Mouse (Mus musculus) MEL (cell line): ENCODE data around the gene Sinhcaf.

Experiments
- CTCF ChIP-seq, 3 experiments: IDR thresholded peaks in 2 of 3; conservative IDR thresholded peaks in 1 of 3; 2 replicates each; pipeline ENCODE4 v1.5.1; 2011 to 2012; ENCODE audit warnings: low read length in 3 of 3, low read depth in 2 of 3, mild to moderate bottlenecking in 2 of 3, improper control_type of control experiment in 1 of 3, inconsistent platforms in 1 of 3, mixed read lengths in 1 of 3, moderate library complexity in 1 of 3; ENCODE audit not compliant: control insufficient read depth in 1 of 3, insufficient read depth in 1 of 3, poor library complexity in 1 of 3, severe bottlenecking in 1 of 3
- KAT2A ChIP-seq: conservative IDR thresholded peaks from 2 replicates; pipeline ENCODE4 v1.6.1; 2012; ENCODE audit warnings: low read depth, low read length, improper control_type of control experiment, inconsistent platforms
- MAX ChIP-seq: IDR thresholded peaks from 2 replicates; pipeline ENCODE4 v1.6.1; 2011; ENCODE audit warnings: low read length, improper control_type of control experiment
- NRF1 ChIP-seq: IDR thresholded peaks from 2 replicates; pipeline ENCODE4 v1.6.1; 2014; ENCODE audit warnings: low read depth, mild to moderate bottlenecking, inconsistent platforms, low read length, improper control_type of control experiment, moderate library complexity; ENCODE audit not compliant: poor library complexity, insufficient read depth, severe bottlenecking
- POLR2A ChIP-seq, 2 experiments: IDR thresholded peaks; 2 replicates each; pipeline ENCODE4 v1.6.1; 2011 to 2012; ENCODE audit warnings: low read length in 2 of 2, mild to moderate bottlenecking in 2 of 2, control low read depth in 1 of 2, improper control_type of control experiment in 1 of 2, low read depth in 1 of 2, moderate library complexity in 1 of 2; ENCODE audit not compliant: control insufficient read depth in 1 of 2, insufficient read depth in 1 of 2, poor library complexity in 1 of 2
- TCF12 ChIP-seq: IDR thresholded peaks from 2 replicates; pipeline ENCODE4 v1.6.1; 2014; ENCODE audit warnings: low read depth, mild to moderate bottlenecking, inconsistent platforms, low read length, improper control_type of control experiment, moderate library complexity
- ZMIZ1 ChIP-seq: IDR thresholded peaks from 2 replicates; pipeline ENCODE4 v1.6.1; 2012; ENCODE audit warnings: low read depth, mild to moderate bottlenecking, inconsistent platforms, low read length, improper control_type of control experiment, moderate library complexity

DNA sequence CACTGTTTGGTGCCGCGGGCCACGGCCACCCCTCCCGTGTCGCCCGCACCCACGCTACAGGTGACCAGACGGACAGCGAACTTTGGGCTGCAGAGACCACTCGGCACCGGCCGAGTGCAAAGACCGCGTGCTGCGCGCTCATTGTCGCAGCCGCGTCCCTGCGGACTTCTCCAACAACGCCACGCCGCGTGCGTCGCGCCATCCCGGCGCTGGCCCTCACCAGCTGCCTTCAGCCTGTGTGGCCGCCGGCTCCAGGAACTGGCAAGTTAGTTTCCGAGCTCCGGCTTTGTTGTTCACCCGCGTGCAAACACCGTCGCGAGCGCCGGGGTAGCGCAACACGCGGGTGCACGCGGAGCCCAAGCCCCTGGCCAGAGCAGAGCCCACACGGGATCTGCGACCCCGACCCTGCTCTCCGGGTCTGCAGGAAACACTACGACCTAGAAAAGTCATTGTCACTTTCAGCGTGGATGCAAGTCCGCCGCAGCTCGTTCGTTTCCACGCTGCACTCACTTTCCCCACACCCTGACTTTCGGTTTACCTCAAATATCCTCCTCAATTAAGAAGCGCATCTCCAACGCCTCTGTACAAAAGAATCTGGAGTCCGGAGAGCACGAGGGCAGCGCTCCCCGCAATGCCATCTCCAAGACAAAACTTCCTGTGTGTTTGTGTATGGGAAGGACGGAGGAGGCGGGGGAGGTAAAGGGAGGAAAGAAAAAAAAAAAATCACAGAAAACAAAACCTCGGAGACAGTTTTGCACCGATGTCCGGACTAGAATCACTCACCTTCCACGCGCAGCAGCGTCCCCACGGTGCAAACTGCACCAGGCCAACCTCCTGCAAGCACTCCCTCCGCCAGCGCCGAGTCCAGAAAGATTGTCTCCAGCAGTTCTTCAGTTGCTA, 508 bp downstream of the Sinhcaf start:
- TF ChIP-seq CTCF (IDR thresholded peaks at IDR 0.05 in 2 of 3, conservative IDR thresholded peaks at IDR 0.05 in 1 of 3; ENCODE audit: control insufficient read depth in 1 of 3, insufficient read depth in 1 of 3, low read depth in 2 of 3, low read length in 3 of 3, poor library complexity in 1 of 3, severe bottlenecking in 1 of 3), result no peak
- TF ChIP-seq POLR2A (IDR thresholded peaks at IDR 0.05; ENCODE audit: control insufficient read depth in 1 of 2, insufficient read depth in 1 of 2, low read depth in 1 of 2, low read length in 2 of 2, poor library complexity in 1 of 2), result no peak; a peak in 4 of 4 replicates
- TF ChIP-seq KAT2A, result no peak
- peak; percentile 43 for TF ChIP-seq MAX
- TF ChIP-seq TCF12, result 0 out of 2 replicates have a peak, but pooled peaks have one; percentile 33
- TF ChIP-seq NRF1, result no peak
- peak; percentile 67; the same call in 1 of the 2 replicates for TF ChIP-seq ZMIZ1
